Mouse (Mus musculus): ENCODE data around the gene Erfe.

Erfe gene

DNA sequence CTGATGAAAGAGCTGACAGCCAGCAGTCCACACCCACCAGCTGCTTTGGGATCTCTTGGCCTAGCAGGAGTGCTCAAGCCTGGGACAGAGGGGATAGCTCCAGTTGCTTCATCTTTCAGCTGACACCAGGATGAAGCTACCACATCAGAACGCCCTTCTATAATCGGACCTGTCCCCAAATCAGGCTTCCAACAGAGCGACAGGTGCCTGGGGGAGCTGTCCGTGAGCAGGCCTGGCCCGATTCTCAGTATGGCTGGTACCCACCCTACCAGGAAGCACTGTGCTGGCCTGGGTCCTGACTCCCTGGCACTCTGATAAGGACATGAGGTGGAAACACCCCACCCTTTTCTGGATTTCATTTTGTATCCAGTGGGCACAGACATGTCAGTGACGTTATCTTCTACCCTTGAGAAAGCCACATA is 7.2 kb downstream of the Erfe start:
- no peak for DNase-seq (ENCODE audit: low spot score)

- DNase-seq (ENCODE audit: low spot score), result peak; percentile 55
Observed at GRCm38 (mm10) chr1:91380453-91381090, 14.3 kb downstream of the Erfe start.

GRCm38 (mm10) chr1:91381091-91381471 is 14.9 kb downstream of the Erfe start:
- DNase-seq (ENCODE audit: low spot score), result no peak

DNA sequence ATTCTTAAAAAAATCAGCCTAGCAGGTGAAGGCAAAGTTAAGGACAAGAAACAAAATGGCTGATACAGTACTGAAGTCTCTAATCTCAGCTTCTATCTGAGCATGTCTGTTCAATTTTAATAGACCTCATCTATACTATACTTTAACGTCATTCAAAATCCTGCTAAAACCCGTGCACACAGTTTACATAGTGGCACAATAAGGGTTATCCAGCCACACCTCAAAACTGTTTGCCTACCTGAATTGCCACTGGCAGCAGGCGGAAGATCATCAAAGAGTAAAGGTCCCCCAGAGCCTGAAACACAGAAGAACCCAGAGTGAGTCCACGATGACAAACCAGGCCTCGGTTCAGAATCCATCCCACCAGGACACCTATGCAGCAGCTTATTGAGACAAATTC is 24.1 kb downstream of the Erfe start:
- no peak for DNase-seq (ENCODE audit: low spot score)

GRCm38 (mm10) chr1:91397927-91398259 is 31.7 kb downstream of the Erfe start:
- no peak for DNase-seq (ENCODE audit: low spot score)

DNA sequence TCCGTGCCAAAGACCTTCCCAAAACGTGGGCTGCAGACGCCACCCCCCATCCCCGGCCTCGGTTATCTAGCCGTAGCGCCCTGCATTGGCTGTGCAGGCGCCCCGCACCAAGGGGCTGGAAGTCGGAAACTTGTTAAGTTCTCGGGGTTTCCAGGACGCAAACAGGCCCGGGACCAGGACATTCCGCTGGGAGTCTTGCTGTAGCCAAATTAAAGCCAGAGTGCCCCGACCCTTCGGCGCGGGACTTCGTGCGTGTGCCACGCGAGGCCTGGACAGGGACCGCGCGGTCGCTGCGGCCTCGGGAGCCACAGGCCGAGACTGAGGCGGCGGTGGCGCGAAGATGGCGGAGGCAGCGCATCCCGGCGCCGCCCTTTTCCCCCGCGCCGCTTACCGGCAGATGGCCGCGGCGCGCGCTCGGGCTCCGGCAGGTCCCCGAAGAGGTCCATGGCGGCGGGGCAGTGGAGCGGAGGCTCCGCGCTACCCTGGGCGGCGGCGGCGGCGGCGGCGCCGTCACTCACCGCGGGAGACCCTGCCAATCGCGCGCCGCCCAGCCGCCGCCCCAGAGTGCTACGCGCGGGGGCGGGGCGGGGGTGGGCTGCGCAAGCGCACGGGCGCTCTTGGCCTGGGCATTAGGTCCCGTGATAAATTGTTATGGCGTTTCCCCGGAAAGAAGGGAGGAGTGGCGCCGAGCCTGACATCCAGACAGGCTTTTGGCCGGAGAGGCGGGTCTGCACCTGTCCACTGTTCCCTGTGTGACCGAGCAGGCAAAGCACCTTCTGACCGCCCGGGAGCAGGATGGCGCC is 32.2 kb downstream of the Erfe start, which contains the start of gene Ilkap:
TSS of gene Ilkap (minus strand) at position 556 of the 803 bp plus-strand sequence.
- DNase-seq (ENCODE audit: low spot score), result no peak

DNA sequence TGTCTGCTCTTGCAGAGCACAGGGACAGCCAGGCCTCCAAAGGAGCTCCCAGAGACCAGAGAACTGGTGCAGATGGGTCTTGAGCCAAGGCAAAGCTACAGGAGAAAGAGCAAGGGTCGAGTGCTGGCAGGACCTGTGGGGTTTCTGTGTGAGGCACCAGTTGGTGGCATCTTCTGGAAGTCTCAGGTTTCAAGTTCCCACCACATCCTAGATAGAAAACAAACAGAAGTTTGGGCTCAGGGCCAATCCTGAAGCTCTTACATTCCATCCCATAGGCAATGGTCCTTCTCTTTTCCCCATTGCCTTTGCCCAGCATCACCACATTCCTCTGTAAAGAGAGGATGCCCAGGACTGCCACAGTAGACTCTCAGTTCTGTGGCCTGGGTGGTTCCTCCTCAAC is 38.7 kb downstream of the Erfe start:
- no peak for DNase-seq (ENCODE audit: low spot score)

DNA sequence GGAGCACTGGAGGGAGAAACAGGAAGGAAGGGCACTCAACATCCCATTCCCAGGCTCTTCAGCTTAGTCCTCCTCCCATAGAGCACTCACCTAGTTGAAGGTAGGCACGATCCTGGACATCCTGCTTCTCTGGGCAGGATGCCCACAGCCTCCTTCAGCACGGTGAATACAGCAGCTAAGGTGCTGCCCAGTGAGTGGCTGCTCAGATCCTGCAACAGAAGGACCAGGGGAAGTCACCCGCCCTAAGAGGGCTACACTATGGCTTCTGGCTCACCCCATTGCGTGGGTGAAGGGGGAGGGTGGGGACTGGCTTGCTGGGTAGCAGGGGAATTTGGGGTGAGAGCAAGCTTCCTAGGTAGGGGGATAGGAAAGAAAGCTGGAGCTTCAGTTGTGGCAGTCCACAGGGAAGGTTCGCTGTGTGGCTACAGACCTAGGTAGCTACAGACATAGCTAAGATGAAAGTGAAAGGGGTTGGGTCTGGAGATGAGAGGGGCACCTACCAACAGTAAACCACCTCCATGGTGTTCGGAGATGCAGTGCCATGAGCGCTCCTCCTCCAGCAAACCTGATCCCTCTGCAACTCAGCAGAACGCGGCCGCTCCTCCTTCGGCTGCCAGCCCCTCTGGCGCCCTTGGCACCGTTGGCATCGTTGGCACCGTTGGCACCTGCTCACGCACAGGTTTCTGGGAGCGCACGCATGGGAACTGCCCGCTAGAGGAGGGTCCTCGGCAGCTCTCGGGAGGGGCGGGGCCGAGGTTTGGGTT is 39.4 kb downstream of the Erfe start:
- no peak for DNase-seq (ENCODE audit: low spot score)

- no peak for DNase-seq (ENCODE audit: low spot score)
Observed at GRCm38 (mm10) chr1:91407819-91408218, 41.6 kb downstream of the Erfe start.

GRCm38 (mm10) chr1:91411631-91412285 is 45.5 kb downstream of the Erfe start:
- DNase-seq (ENCODE audit: low spot score), result no peak

- no peak for DNase-seq (ENCODE audit: low spot score)
Observed at GRCm38 (mm10) chr1:91412286-91413029, 46.2 kb downstream of the Erfe start.

DNA sequence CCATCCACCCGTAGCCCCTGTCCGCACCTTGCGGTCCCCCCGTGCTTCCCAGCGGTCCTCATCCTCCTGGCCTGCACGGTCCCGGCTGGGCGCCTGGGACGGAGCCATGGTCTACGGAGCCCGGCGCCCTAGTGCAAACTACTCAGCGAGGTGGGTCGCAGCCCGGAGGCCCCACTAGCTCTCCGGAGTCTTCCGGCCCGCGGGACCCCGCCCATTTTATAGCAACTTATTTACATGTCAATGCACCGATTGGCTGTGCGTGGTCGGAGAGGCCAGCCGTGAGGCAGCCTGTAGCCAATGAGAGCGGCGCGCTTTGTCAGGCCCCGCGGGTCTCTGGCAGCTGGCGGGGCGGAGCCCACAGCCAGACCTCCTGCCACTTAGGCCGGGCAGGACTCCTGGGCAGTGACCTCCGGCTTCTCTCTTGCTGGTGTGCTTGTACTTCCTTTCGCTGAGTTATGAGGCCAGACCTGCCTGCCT is 46.8 kb downstream of the Erfe start:
- peak; percentile 76 for DNase-seq (ENCODE audit: low spot score)

DNA sequence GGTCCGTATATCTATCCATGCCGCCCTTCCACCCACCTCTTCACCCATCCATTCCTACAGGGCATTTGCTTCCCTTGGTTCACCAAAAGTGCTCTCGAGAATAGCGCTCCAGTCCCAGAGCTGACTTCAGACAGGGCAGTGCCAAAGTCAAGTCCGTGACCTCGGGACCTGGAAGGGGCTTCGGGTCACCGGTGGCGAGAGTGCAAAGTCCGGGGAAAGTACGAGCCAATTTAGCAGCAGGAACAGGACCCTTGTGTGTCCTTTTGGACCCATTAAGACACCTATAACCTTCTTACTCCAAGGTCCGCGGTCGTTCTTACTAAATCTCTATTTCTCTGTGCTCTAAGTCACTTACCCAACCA is 47.3 kb downstream of the Erfe start:
- no peak for DNase-seq (ENCODE audit: low spot score)

DNA sequence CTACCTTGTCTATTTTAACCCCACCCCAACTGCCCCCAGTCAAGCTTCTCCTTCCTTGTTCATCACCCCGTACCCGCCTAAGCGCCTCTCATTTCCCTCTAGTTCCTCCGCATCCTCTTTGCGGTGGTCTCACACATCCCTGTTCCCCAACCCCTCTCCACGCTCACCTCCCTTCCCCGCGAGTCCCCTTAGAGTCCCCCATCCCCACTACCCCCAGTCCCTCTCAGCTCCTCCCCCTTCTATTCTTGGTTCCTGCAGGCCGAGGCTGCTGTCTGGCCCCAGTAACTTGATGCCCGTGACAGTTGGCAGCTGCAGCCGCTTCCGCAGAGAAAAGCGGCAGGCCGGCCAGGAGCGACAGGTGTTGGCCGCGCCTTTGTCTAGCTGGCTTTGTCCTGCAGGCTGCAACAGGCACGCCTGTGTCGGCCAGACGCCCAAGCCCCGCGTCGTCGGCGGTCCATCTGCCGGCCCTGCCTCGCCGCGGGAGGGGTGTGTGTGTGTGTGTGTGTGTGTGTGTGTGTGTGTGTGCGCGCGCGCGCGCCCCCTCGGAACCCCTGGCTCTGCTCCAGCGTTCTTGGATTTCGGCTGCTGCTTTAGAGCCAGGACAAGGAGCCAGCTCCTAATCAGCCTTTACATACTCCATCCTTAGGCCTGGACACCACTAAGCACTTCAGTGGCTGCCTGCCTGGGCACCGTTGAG is 47.8 kb downstream of the Erfe start, which contains the start of gene Hes6:
TSS of gene Hes6 (minus strand) at position 141 of the 697 bp plus-strand sequence.
- no peak for DNase-seq (ENCODE audit: low spot score)

GRCm38 (mm10) chr1:91414903-91415302 is 48.7 kb downstream of the Erfe start:
- DNase-seq (ENCODE audit: low spot score), result no peak

- no peak for DNase-seq (ENCODE audit: low spot score)
Observed at GRCm38 (mm10) chr1:91415311-91415710, 49.1 kb downstream of the Erfe start.

DNA sequence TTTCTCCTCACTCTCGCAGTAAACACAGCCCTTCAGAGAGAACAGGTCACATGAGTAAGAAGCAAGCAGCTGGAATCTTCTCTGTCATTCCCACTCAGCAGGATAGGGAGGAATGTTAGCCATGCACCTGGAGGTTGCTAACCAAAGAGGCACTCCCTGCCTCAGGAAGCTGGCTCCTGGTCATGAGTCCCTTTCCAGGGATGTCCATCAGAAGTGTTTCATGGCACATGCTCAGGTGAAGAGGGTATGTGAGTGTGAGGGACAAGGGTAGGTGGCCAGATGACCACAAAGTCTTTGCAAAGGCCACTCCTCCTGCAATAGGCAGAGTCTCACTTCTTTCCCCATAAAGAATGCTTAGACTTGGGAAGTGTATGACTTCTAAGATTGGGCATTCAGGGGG is 51.8 kb downstream of the Erfe start:
- DNase-seq (ENCODE audit: low spot score), result no peak

- DNase-seq (ENCODE audit: low spot score), result no peak
Observed at GRCm38 (mm10) chr1:91419862-91420600, 53.8 kb downstream of the Erfe start.

DNA sequence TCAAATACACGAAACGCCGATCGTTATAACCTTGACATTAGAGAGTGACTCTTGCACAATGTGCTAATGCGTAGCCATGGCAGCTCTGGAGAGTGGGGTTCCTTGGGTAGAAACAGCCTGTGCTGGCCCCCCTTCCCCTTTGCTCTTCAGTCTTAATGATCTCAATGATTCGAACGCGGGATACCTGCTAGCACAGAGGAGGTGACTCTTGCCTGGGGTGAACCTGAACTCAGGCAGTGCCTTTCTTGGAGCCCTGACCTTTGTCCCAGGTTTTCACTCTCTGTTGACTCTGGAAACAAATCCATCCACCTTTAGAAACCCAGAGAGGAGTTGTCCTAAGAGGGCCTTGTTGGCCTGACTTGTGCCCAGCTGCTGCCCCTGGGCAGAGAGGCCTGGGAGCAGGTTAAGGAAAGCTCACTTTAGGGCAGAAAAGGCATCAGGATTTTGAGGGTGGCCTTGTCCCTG is 54.4 kb downstream of the Erfe start:
- DNase-seq (ENCODE audit: low spot score), result no peak

All from layer of hippocampus, adult 9-10 months (tissue).